Mouse (Mus musculus) MEL (cell line): ENCODE measurements at regions not wholly inside any gene's neighbourhood (a gene's known extent, or its start where the extent isn't known, plus 50 kb on each side); places are given as distances from the start of the nearest gene placed in this dataset.

Source experiments
- DNase-seq: peaks from one replicate; pipeline ENCODE4 v3.0.0; 2011; ENCODE audit warnings: low read depth, low spot score
- H3K27ac ChIP-seq: 2 replicates; pipeline ENCODE4 v1.5.1; 2012; ENCODE audit warnings: low read depth, mild to moderate bottlenecking, control low read depth, low read length, moderate library complexity; ENCODE audit not compliant: control insufficient read depth
- H3K27me3 ChIP-seq, 2 experiments: fragments of 150-350 bp in 1 of 2; sonication (generic) in 1 of 2; 2 replicates each; pipeline ENCODE4 v1.6.1; 2012; ENCODE audit warnings: low read length in 2 of 2, mild to moderate bottlenecking in 2 of 2, improper control_type of control experiment in 1 of 2, moderate library complexity in 1 of 2; ENCODE audit not compliant: insufficient read depth in 2 of 2, control insufficient read depth in 1 of 2
- H3K36me3 ChIP-seq, 2 experiments: 2 replicates each; pipeline ENCODE4 v1.6.1; 2012 to 2014; ENCODE audit warnings: low read length in 2 of 2, improper control_type of control experiment in 1 of 2, inconsistent platforms in 1 of 2, mild to moderate bottlenecking in 1 of 2; ENCODE audit not compliant: insufficient read depth in 2 of 2, control insufficient read depth in 1 of 2
- H3K4me1 ChIP-seq, 2 experiments: fragments of 150-350 bp in 1 of 2; sonication (generic) in 1 of 2; 2 replicates each; pipeline ENCODE4 v1.6.1; 2012; ENCODE audit warnings: low read length in 2 of 2, improper control_type of control experiment in 1 of 2, mild to moderate bottlenecking in 1 of 2; ENCODE audit not compliant: insufficient read depth in 2 of 2, control insufficient read depth in 1 of 2
- H3K4me3 ChIP-seq, 2 experiments: fragments of 150-350 bp in 1 of 2; sonication (generic) in 1 of 2; 2 replicates each; pipeline ENCODE4 v1.5.1; 2012; ENCODE audit warnings: low read depth in 2 of 2, low read length in 2 of 2, mild to moderate bottlenecking in 2 of 2, moderate library complexity in 2 of 2, control low read depth in 1 of 2, improper control_type of control experiment in 1 of 2; ENCODE audit not compliant: control insufficient read depth in 1 of 2, insufficient read depth in 1 of 2
- H3K79me2 ChIP-seq: 2 replicates; pipeline ENCODE4 v1.6.1; 2012; ENCODE audit warnings: mild to moderate bottlenecking, low read length, moderate library complexity; ENCODE audit not compliant: control insufficient read depth, poor library complexity, insufficient read depth
- H3K9ac ChIP-seq: 2 replicates; pipeline ENCODE4 v1.6.1; 2012; ENCODE audit warnings: low read depth, mild to moderate bottlenecking, control low read depth, low read length, moderate library complexity; ENCODE audit not compliant: control insufficient read depth, poor library complexity, severe bottlenecking
- H3K9me3 ChIP-seq: fragments of 150-350 bp; sonication (generic); replicated peaks from 2 replicates; pipeline ENCODE4 v1.6.1; 2012; ENCODE audit warnings: mild to moderate bottlenecking, low read length, improper control_type of control experiment, moderate library complexity; ENCODE audit not compliant: insufficient read depth
- CHD1 ChIP-seq: IDR thresholded peaks from 2 replicates; pipeline ENCODE4 v1.6.1; 2012; ENCODE audit warnings: low read depth, mild to moderate bottlenecking, inconsistent platforms, low read length, improper control_type of control experiment
- CTCF ChIP-seq, 3 experiments: IDR thresholded peaks in 2 of 3; conservative IDR thresholded peaks in 1 of 3; 2 replicates each; pipeline ENCODE4 v1.5.1; 2011 to 2012; ENCODE audit warnings: low read length in 3 of 3, low read depth in 2 of 3, mild to moderate bottlenecking in 2 of 3, improper control_type of control experiment in 1 of 3, inconsistent platforms in 1 of 3, mixed read lengths in 1 of 3, moderate library complexity in 1 of 3; ENCODE audit not compliant: control insufficient read depth in 1 of 3, insufficient read depth in 1 of 3, poor library complexity in 1 of 3, severe bottlenecking in 1 of 3
- ELF1 ChIP-seq: IDR thresholded peaks from 2 replicates; pipeline ENCODE4 v1.6.1; 2014; ENCODE audit warnings: low read depth, mild to moderate bottlenecking, inconsistent platforms, low read length, improper control_type of control experiment, moderate library complexity
- EP300 ChIP-seq, 2 experiments: IDR thresholded peaks; 2 replicates each; pipeline ENCODE4 v1.6.1; 2011; ENCODE audit warnings: improper control_type of control experiment in 2 of 2, low read length in 2 of 2, low read depth in 1 of 2, mild to moderate bottlenecking in 1 of 2
- GATA1 ChIP-seq: IDR thresholded peaks from 2 replicates; pipeline ENCODE4 v1.6.1; 2011; ENCODE audit warnings: low read depth, low read length, improper control_type of control experiment
- HCFC1 ChIP-seq: IDR thresholded peaks from 2 replicates; pipeline ENCODE4 v1.6.1; 2012; ENCODE audit warnings: low read depth, mild to moderate bottlenecking, inconsistent platforms, low read length, improper control_type of control experiment, moderate library complexity
- JUND ChIP-seq: IDR thresholded peaks from 2 replicates; pipeline ENCODE4 v1.6.1; 2011; ENCODE audit warnings: low read depth, mild to moderate bottlenecking, improper control_type of control experiment, low read length
- KAT2A ChIP-seq: conservative IDR thresholded peaks from 2 replicates; pipeline ENCODE4 v1.6.1; 2012; ENCODE audit warnings: low read depth, low read length, improper control_type of control experiment, inconsistent platforms
- MAX ChIP-seq: IDR thresholded peaks from 2 replicates; pipeline ENCODE4 v1.6.1; 2011; ENCODE audit warnings: low read length, improper control_type of control experiment
- MAZ ChIP-seq: IDR thresholded peaks from 2 replicates; pipeline ENCODE4 v1.6.1; 2012; ENCODE audit warnings: low read depth, mild to moderate bottlenecking, inconsistent platforms, low read length, improper control_type of control experiment
- MXI1 ChIP-seq: IDR thresholded peaks from 2 replicates; pipeline ENCODE4 v1.6.1; 2011; ENCODE audit warnings: mild to moderate bottlenecking, low read depth, low read length, improper control_type of control experiment
- MYC ChIP-seq: IDR thresholded peaks from 2 replicates; pipeline ENCODE4 v1.6.1; 2011; ENCODE audit warnings: low read depth, mild to moderate bottlenecking, low read length, improper control_type of control experiment, moderate library complexity
- NELFE ChIP-seq: IDR thresholded peaks from 2 replicates; pipeline ENCODE4 v1.6.1; 2011; ENCODE audit warnings: low read depth, low read length, improper control_type of control experiment
- POLR2A ChIP-seq, 2 experiments: IDR thresholded peaks; 2 replicates each; pipeline ENCODE4 v1.6.1; 2011 to 2012; ENCODE audit warnings: low read length in 2 of 2, mild to moderate bottlenecking in 2 of 2, control low read depth in 1 of 2, improper control_type of control experiment in 1 of 2, low read depth in 1 of 2, moderate library complexity in 1 of 2; ENCODE audit not compliant: control insufficient read depth in 1 of 2, insufficient read depth in 1 of 2, poor library complexity in 1 of 2
- POLR2AphosphoS2 ChIP-seq: IDR thresholded peaks from 2 replicates; pipeline ENCODE4 v1.6.1; 2011; ENCODE audit warnings: low read length, improper control_type of control experiment
- POLR2AphosphoS5 ChIP-seq: IDR thresholded peaks from 2 replicates; pipeline ENCODE4 v1.6.1; 2012; ENCODE audit warnings: low read depth, borderline replicate concordance, mild to moderate bottlenecking, inconsistent platforms, low read length, moderate library complexity, mixed read lengths
- RAD21 ChIP-seq: IDR thresholded peaks from 2 replicates; pipeline ENCODE4 v1.6.1; 2011; ENCODE audit warnings: mild to moderate bottlenecking, low read depth, low read length, improper control_type of control experiment
- SIN3A ChIP-seq: IDR thresholded peaks from 2 replicates; pipeline ENCODE4 v1.6.1; 2012; ENCODE audit warnings: low read length, improper control_type of control experiment, inconsistent platforms
- TAL1 ChIP-seq: IDR thresholded peaks from 2 replicates; pipeline ENCODE4 v1.6.1; 2012; ENCODE audit warnings: mild to moderate bottlenecking, inconsistent platforms, low read length, moderate library complexity, mixed read lengths
- UBTF ChIP-seq: IDR thresholded peaks from 2 replicates; pipeline ENCODE4 v1.6.1; 2012; ENCODE audit warnings: low read depth, mild to moderate bottlenecking, inconsistent platforms, low read length, improper control_type of control experiment, moderate library complexity, borderline replicate concordance; ENCODE audit not compliant: insufficient read depth
- USF2 ChIP-seq, 2 experiments: IDR thresholded peaks; 2 replicates each; pipeline ENCODE4 v1.6.1; 2011 to 2012; ENCODE audit warnings: improper control_type of control experiment in 2 of 2, low read length in 2 of 2, borderline replicate concordance in 1 of 2, inconsistent platforms in 1 of 2, low read depth in 1 of 2, mild to moderate bottlenecking in 1 of 2; ENCODE audit not compliant: insufficient read depth in 1 of 2
- ZNF384 ChIP-seq: IDR thresholded peaks from 2 replicates; pipeline ENCODE4 v1.6.1; 2012; ENCODE audit warnings: low read depth, mild to moderate bottlenecking, inconsistent platforms, low read length, improper control_type of control experiment

GRCm38 (mm10) chr15:41223801-41224200 is 1089.6 kb downstream of the 9330182O14Rik start:
- Histone ChIP-seq H3K9ac (no peak overlapping the region), H3K9me3 (no peaks in the 10 kb centered on the region), H3K36me3 (no peaks in the 10 kb centered on the region), H3K27me3 (no peaks in the 10 kb centered on the region), H3K4me1 (no peaks in the 10 kb centered on the region), H3K27ac (no peak overlapping the region), H3K4me3 (no peak overlapping the region), H3K79me2 (no peaks in the 10 kb centered on the region)
- TF ChIP-seq POLR2A (IDR thresholded peaks at IDR 0.05; ENCODE audit: control insufficient read depth in 1 of 2, insufficient read depth in 1 of 2, low read depth in 1 of 2, low read length in 2 of 2, poor library complexity in 1 of 2): no peak
- TF ChIP-seq CHD1: no peak
- TF ChIP-seq MAX: no peak
- no peak for TF ChIP-seq SIN3A
- TF ChIP-seq GATA1: no peak
- no peak for TF ChIP-seq POLR2AphosphoS5
- no peak for TF ChIP-seq USF2 (IDR thresholded peaks at IDR 0.05; ENCODE audit: borderline replicate concordance in 1 of 2, insufficient read depth in 1 of 2, low read depth in 1 of 2, low read length in 2 of 2)
- no peak for TF ChIP-seq CTCF (IDR thresholded peaks at IDR 0.05 in 2 of 3, conservative IDR thresholded peaks at IDR 0.05 in 1 of 3; ENCODE audit: control insufficient read depth in 1 of 3, insufficient read depth in 1 of 3, low read depth in 2 of 3, low read length in 3 of 3, poor library complexity in 1 of 3, severe bottlenecking in 1 of 3)
- no peak for TF ChIP-seq MXI1
- TF ChIP-seq MAZ: no peak
- no peak for TF ChIP-seq KAT2A
- DNase-seq: no peak

- Histone ChIP-seq H3K4me3 (no peak overlapping the region), H3K36me3 (no peaks in the 10 kb centered on the region), H3K79me2 (no peaks in the 10 kb centered on the region)
- no peak for DNase-seq
- TF ChIP-seq MYC: no peak
- TF ChIP-seq POLR2AphosphoS2: no peak
- TF ChIP-seq EP300 (IDR thresholded peaks at IDR 0.05; ENCODE audit: low read depth in 1 of 2, low read length in 2 of 2): no peak
- TF ChIP-seq HCFC1: no peak
- TF ChIP-seq POLR2A (IDR thresholded peaks at IDR 0.05; ENCODE audit: control insufficient read depth in 1 of 2, insufficient read depth in 1 of 2, low read depth in 1 of 2, low read length in 2 of 2, poor library complexity in 1 of 2): no peak
- TF ChIP-seq NELFE: no peak
- no peak for TF ChIP-seq ZNF384
- no peak for TF ChIP-seq UBTF
- TF ChIP-seq ELF1: no peak
- TF ChIP-seq RAD21: no peak
- TF ChIP-seq USF2 (IDR thresholded peaks at IDR 0.05; ENCODE audit: borderline replicate concordance in 1 of 2, insufficient read depth in 1 of 2, low read depth in 1 of 2, low read length in 2 of 2): no peak
- TF ChIP-seq MAZ: no peak
- TF ChIP-seq TAL1: no peak
- no peak for TF ChIP-seq JUND
- TF ChIP-seq, all 39 proteins: peak for 0
- H3K27me3 ChIP-seq: no peaks in the 10 kb centered on the region; a peak in 1 of 4 replicates
- H3K9ac ChIP-seq: no peak overlapping the region
- H3K27ac ChIP-seq: no peak overlapping the region
- H3K4me1 ChIP-seq: no peaks in the 10 kb centered on the region
- no peaks in the 10 kb centered on the region for H3K9me3 ChIP-seq
Measured at GRCm38 (mm10) chr15:41232406-41233060, 1098.4 kb downstream of the 9330182O14Rik start.
